Mouse (Mus musculus): Measurements from ENCODE around the gene Fam234a. TPM values are rescaled to one million over a fixed set of nuclear protein-coding genes. Genes with fewer than 3 reads are reported as not detected.
"Not testable (repeated sequence)": the region's sequence is repeated elsewhere in the genome, so short reads cannot be mapped to it uniquely, and the experiment has no call there.

Gene Fam234a
- polyA plus RNA-seq (2014; fragmentation: Nextera tagmentation; extraction: Ambion mirVana) = 22.2 and 22.7 TPM in 2 replicates

- Histone ChIP-seq H3K4me2 (ENCODE audit: low read depth) (peak within 1 kb of the TSS; percentile 87), H3K4me1 (ENCODE audit: control insufficient read depth, insufficient read depth, low read length) (no peaks in the 10 kb centered on the region), H3K36me3 (ENCODE audit: control insufficient read depth, insufficient read depth, low read length) (no peaks in the 10 kb centered on the region), H3K27ac (ENCODE audit: low read depth, low read length) (peak within 1 kb of the TSS; percentile 45), H3K4me3 (ENCODE audit: low read depth, low read length) (peak within 1 kb of the TSS; percentile 70), H3K9ac (ENCODE audit: low read length) (peak within 1 kb of the TSS; percentile 70), H3K9me3 (ENCODE audit: control insufficient read depth, low read length) (no peaks in the 10 kb centered on the region), H3K27me3 (ENCODE audit: control insufficient read depth, insufficient read depth, low read length) (no peaks in the 10 kb centered on the region)
- peak; percentile 95 for DNase-seq (ENCODE audit: low spot score)
- 14% methylated on average over 18 of the region's 33 CpGs for WGBS
- peak; percentile 96 for ATAC-seq (ENCODE audit: insufficient read depth, low FRiP score, low TSS enrichment)
Measured at GRCm38 (mm10) chr17:26244101-26244841, at the start of gene Fam234a. Fam234a (minus strand) TSS chr17:26244242.

DNA sequence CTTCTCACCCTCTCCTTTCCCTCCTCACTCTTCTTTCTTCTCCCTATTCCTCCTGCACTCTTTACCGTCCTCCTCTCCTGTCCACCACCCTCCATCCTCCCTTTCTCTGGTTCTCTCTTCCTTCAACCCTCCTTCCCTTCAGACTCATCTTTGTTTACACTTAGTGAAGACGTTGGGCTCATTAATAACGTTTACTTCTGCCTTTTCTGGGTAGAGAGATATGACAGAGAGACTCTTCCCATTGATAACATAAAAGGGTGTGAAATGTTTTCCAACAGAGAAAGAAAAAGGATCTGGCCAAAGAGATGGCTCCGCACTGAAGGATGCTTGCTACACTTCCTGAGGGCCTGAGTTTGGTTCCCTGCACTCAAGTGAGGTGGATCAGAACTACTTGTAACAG is 45.4 kb upstream of the Fam234a start:
- H3K9ac ChIP-seq (ENCODE audit: low read length) = no peak overlapping the region
- H3K4me2 ChIP-seq (ENCODE audit: low read depth) = no peak overlapping the region
- 0 out of 2 replicates have a peak, but pooled peaks cover 7% of the 10 kb centered on the region for H3K9me3 ChIP-seq (ENCODE audit: control insufficient read depth, low read length)
- no peak overlapping the region for H3K27ac ChIP-seq (ENCODE audit: low read depth, low read length)
- H3K27me3 ChIP-seq (ENCODE audit: control insufficient read depth, insufficient read depth, low read length) = no peaks in the 10 kb centered on the region
- H3K4me3 ChIP-seq (ENCODE audit: low read depth, low read length) = no peak overlapping the region
- H3K4me1 ChIP-seq (ENCODE audit: control insufficient read depth, insufficient read depth, low read length) = no peaks in the 10 kb centered on the region
- DNase-seq (ENCODE audit: low spot score) = no peak
- WGBS = 81% methylated on average over 4 of the region's 4 CpGs
- no peak for ATAC-seq (ENCODE audit: insufficient read depth, low FRiP score, low TSS enrichment)
- peaks cover 7% of the 10 kb centered on the region for H3K36me3 ChIP-seq (ENCODE audit: control insufficient read depth, insufficient read depth, low read length)

GRCm38 (mm10) chr17:26286199-26286955 is 42.3 kb upstream of the Fam234a start:
- peaks cover 20% of the 10 kb centered on the region for H3K36me3 ChIP-seq (ENCODE audit: control insufficient read depth, insufficient read depth, low read length)
- ATAC-seq (ENCODE audit: insufficient read depth, low FRiP score, low TSS enrichment) = no peak

DNA sequence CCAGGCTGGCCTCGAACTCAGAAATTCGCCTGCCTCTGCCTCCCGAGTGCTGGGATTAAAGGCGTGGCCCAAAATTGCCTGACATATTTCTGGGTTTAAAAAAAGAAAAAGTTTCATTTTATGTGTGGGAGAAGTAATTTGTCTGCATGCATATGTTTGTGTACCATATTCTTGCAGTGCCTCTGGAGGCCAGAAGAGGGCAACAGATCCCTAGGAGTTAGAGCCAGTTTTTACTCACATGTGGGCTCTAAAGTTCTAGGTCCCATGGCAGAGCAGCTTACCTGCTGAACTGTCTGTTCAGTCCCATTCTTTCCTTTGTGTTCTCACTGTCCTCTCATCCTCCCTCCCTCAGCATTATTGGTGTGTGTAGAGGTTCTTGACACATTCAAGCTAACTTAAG is 32.7 kb upstream of the Fam234a start:
- H3K4me2 ChIP-seq (ENCODE audit: low read depth) = no peak overlapping the region
- no peaks in the 10 kb centered on the region for H3K4me1 ChIP-seq (ENCODE audit: control insufficient read depth, insufficient read depth, low read length)
- no peaks in the 10 kb centered on the region for H3K9me3 ChIP-seq (ENCODE audit: control insufficient read depth, low read length)
- 88% methylated on average over 4 of the region's 4 CpGs for WGBS
- peaks cover 38% of the 10 kb centered on the region for H3K36me3 ChIP-seq (ENCODE audit: control insufficient read depth, insufficient read depth, low read length)
- ATAC-seq (ENCODE audit: insufficient read depth, low FRiP score, low TSS enrichment) (no peak), DNase-seq (ENCODE audit: low spot score) (peak; percentile 26)
- H3K27ac ChIP-seq (ENCODE audit: low read depth, low read length) = no peak overlapping the region
- H3K9ac ChIP-seq (ENCODE audit: low read length) = no peak overlapping the region
- no peak overlapping the region for H3K4me3 ChIP-seq (ENCODE audit: low read depth, low read length)
- no peaks in the 10 kb centered on the region for H3K27me3 ChIP-seq (ENCODE audit: control insufficient read depth, insufficient read depth, low read length)

More at GRCm38 (mm10) chr17:26286199-26286955, 42.3 kb upstream of the Fam234a start:
- DNase-seq (ENCODE audit: low spot score) = no peak
- H3K27me3 ChIP-seq (ENCODE audit: control insufficient read depth, insufficient read depth, low read length) = no peaks in the 10 kb centered on the region
- 0 out of 2 replicates have a peak, but pooled peaks cover 3% of the 10 kb centered on the region for H3K9me3 ChIP-seq (ENCODE audit: control insufficient read depth, low read length)
- WGBS = 87% methylated on average over 8 of the region's 8 CpGs
- no peak overlapping the region for H3K4me2 ChIP-seq (ENCODE audit: low read depth)
- no peaks in the 10 kb centered on the region for H3K4me1 ChIP-seq (ENCODE audit: control insufficient read depth, insufficient read depth, low read length)
- no peak overlapping the region for H3K9ac ChIP-seq (ENCODE audit: low read length)
- H3K4me3 ChIP-seq (ENCODE audit: low read depth, low read length) = no peak overlapping the region
- no peak overlapping the region for H3K27ac ChIP-seq (ENCODE audit: low read depth, low read length)

DNA sequence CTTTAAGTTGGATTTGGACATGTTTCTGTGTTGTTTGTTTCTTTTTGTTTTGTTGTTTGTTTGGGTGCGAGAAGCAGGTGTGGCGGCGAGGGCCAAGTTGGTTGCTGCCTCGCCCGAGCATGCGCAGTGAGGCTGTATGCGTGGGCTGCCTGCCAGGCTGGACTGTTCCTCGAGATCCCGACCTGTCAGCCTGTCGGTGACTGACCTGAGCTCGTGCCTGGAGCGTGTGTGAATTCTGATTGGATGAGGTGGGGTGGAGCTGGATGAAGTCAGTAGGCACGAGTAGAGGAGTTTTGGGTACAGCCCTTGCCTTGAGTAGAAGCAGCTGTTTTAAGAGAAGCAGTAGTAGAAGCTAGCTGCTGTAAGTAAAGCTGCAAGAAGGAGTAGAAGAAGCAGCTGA is 31.9 kb upstream of the Fam234a start:
- H3K36me3 ChIP-seq (ENCODE audit: control insufficient read depth, insufficient read depth, low read length) = peaks cover 33% of the 10 kb centered on the region

DNA sequence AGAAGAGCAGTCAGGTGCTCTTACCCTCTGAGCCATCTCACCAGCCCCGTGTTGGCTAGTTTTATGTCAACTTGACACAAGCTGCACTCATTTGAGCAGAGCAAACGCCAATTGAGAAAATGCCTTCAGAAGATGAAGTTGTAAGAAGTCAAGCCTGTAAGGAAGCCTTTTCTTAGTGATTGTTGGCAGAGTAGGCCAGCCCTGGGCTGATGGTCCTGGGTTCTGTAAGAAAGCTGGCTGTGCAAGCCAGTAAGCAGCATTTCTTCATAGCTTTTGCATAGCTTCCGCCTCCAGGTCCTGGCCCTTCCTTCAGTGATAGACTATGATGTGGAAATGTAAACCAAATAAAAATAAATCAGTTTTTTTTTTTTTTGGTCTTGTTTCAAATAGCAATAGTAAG is 28.5 kb upstream of the Fam234a start:
- peaks cover 16% of the 10 kb centered on the region for H3K36me3 ChIP-seq (ENCODE audit: control insufficient read depth, insufficient read depth, low read length)
- DNase-seq (ENCODE audit: low spot score) (no peak), ATAC-seq (ENCODE audit: insufficient read depth, low FRiP score, low TSS enrichment) (no peak)
- H3K9ac ChIP-seq (ENCODE audit: low read length) = no peak overlapping the region
- no peak overlapping the region for H3K27ac ChIP-seq (ENCODE audit: low read depth, low read length)
- H3K4me2 ChIP-seq (ENCODE audit: low read depth) = no peak overlapping the region
- 83% methylated on average over 3 of the region's 3 CpGs for WGBS
- H3K4me3 ChIP-seq (ENCODE audit: low read depth, low read length) = no peak overlapping the region
- no peaks in the 10 kb centered on the region for H3K9me3 ChIP-seq (ENCODE audit: control insufficient read depth, low read length)
- H3K27me3 ChIP-seq (ENCODE audit: control insufficient read depth, insufficient read depth, low read length) = no peaks in the 10 kb centered on the region
- no peaks in the 10 kb centered on the region for H3K4me1 ChIP-seq (ENCODE audit: control insufficient read depth, insufficient read depth, low read length)

More for the DNA sequence above, 31.9 kb upstream of the Fam234a start:
- DNase-seq (ENCODE audit: low spot score) (no peak), ATAC-seq (ENCODE audit: insufficient read depth, low FRiP score, low TSS enrichment) (no peak)
- H3K27me3 ChIP-seq (ENCODE audit: control insufficient read depth, insufficient read depth, low read length) = no peaks in the 10 kb centered on the region
- 90% methylated on average over 13 of the region's 13 CpGs for WGBS
- no peaks in the 10 kb centered on the region for H3K4me1 ChIP-seq (ENCODE audit: control insufficient read depth, insufficient read depth, low read length)
- no peak overlapping the region for H3K4me2 ChIP-seq (ENCODE audit: low read depth)
- H3K4me3 ChIP-seq (ENCODE audit: low read depth, low read length) = no peak overlapping the region
- no peak overlapping the region for H3K27ac ChIP-seq (ENCODE audit: low read depth, low read length)
- H3K9me3 ChIP-seq (ENCODE audit: control insufficient read depth, low read length) = no peaks in the 10 kb centered on the region
- no peak overlapping the region for H3K9ac ChIP-seq (ENCODE audit: low read length)

- WGBS = 94% methylated on average over 10 of the region's 10 CpGs
Measured at GRCm38 (mm10) chr17:26269577-26269976, 25.5 kb upstream of the Fam234a start.

DNA sequence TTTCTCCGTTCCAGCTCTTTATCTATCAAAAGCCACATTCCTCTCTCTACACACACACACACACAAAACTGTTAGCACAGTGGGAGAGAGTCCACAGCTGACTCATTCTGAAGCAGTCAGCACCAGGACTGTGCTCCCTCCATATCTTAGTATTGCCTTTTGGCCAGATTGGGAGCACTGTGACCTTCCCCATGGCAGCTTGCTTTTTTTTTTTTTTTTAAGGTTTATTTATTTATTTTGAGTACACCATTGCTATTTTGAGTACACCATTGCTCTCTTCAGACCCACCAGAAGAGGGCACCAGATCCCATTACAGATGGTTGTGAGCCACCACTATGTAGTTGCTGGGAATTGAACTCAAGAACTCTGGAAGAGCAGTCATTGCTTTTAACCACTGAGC is 24.8 kb upstream of the Fam234a start:
- H3K4me1 ChIP-seq (ENCODE audit: control insufficient read depth, insufficient read depth, low read length) = no peaks in the 10 kb centered on the region
- WGBS = 86% methylated on average over 1 of the region's 1 CpGs
- no peak for DNase-seq (ENCODE audit: low spot score)
- H3K9me3 ChIP-seq (ENCODE audit: control insufficient read depth, low read length) = no peaks in the 10 kb centered on the region
- peaks cover 16% of the 10 kb centered on the region for H3K36me3 ChIP-seq (ENCODE audit: control insufficient read depth, insufficient read depth, low read length)
- H3K27ac ChIP-seq (ENCODE audit: low read depth, low read length) = no peak overlapping the region
- H3K27me3 ChIP-seq (ENCODE audit: control insufficient read depth, insufficient read depth, low read length) = no peaks in the 10 kb centered on the region
- H3K4me2 ChIP-seq (ENCODE audit: low read depth) = no peak overlapping the region
- H3K4me3 ChIP-seq (ENCODE audit: low read depth, low read length) = no peak overlapping the region
- H3K9ac ChIP-seq (ENCODE audit: low read length) = no peak overlapping the region
- no peak for ATAC-seq (ENCODE audit: insufficient read depth, low FRiP score, low TSS enrichment)

More at GRCm38 (mm10) chr17:26269577-26269976, 25.5 kb upstream of the Fam234a start:
- H3K4me2 ChIP-seq (ENCODE audit: low read depth); H3K9me3 ChIP-seq (ENCODE audit: control insufficient read depth, low read length); H3K27me3 ChIP-seq (ENCODE audit: control insufficient read depth, insufficient read depth, low read length); DNase-seq (ENCODE audit: low spot score); ATAC-seq (ENCODE audit: insufficient read depth, low FRiP score, low TSS enrichment); H3K27ac ChIP-seq (ENCODE audit: low read depth, low read length); H3K9ac ChIP-seq (ENCODE audit: low read length); H3K4me3 ChIP-seq (ENCODE audit: low read depth, low read length); H3K4me1 ChIP-seq (ENCODE audit: control insufficient read depth, insufficient read depth, low read length): not testable (repeated sequence)
- peaks cover 11% of the 10 kb centered on the region for H3K36me3 ChIP-seq (ENCODE audit: control insufficient read depth, insufficient read depth, low read length)
